Mouse (Mus musculus) forebrain, embryonic 12.5 days (tissue): ENCODE data around the gene Myo18a. TPM values are rescaled to one million over a fixed set of nuclear protein-coding genes. Genes with fewer than 3 reads are reported as not detected.

Experiments used
- ATAC-seq: fragments of 200-750 bp; cut with Nextera tagmentation; 2 replicates; pipeline ENCODE4 v1.8.0; 2017; ENCODE audit warnings: moderate TSS enrichment; ENCODE audit not compliant: low FRiP score
- H3K27ac ChIP-seq: fragments of 300-500 bp; sonication (generic); 2 replicates; pipeline ENCODE4 v1.5.1; 2016; ENCODE audit warnings: mild to moderate bottlenecking
- H3K27me3 ChIP-seq: fragments of 300-500 bp; sonication (generic); 2 replicates; pipeline ENCODE4 v1.6.1; 2016; ENCODE audit warnings: mild to moderate bottlenecking
- H3K36me3 ChIP-seq: fragments of 300-500 bp; sonication (generic); replicated peaks from 2 replicates; pipeline ENCODE4 v1.6.1; 2016; ENCODE audit warnings: mild to moderate bottlenecking
- H3K4me1 ChIP-seq: fragments of 300-500 bp; sonication (generic); 2 replicates; pipeline ENCODE4 v1.6.1; 2016
- H3K4me2 ChIP-seq: fragments of 300-500 bp; sonication (generic); 2 replicates; pipeline ENCODE4 v1.6.1; 2016; ENCODE audit warnings: mild to moderate bottlenecking, moderate library complexity
- H3K4me3 ChIP-seq: fragments of 300-500 bp; sonication (generic); replicated peaks from 2 replicates; pipeline ENCODE4 v1.5.1; 2016; ENCODE audit warnings: mild to moderate bottlenecking
- H3K9ac ChIP-seq: fragments of 300-500 bp; sonication (generic); 2 replicates; pipeline ENCODE4 v1.6.1; 2016; ENCODE audit warnings: mild to moderate bottlenecking
- H3K9me3 ChIP-seq: fragments of 300-500 bp; sonication (generic); 2 replicates; pipeline ENCODE4 v1.6.1; 2016
- WGBS: fragments of 180-500 bp; shearing (Covaris S2); methylation state at CpG from one replicate; pipeline ENCODE4 v1.1.7; 2016; 5-methylcytosine and 5-hydroxymethylcytosine counted together
- polyA plus RNA-seq: library from polyadenylated mRNA; unstranded; fragments of >200 nt; fragmentation: Nextera tagmentation; extraction: Ambion mirVana; gene quantifications from 2 replicates; pipeline ENCODE4 v1.2.1, GENCODE M21; 2016

Myo18a gene
- polyA plus RNA-seq, 1 experiment from 2014 or later = 49.4 TPM

DNA sequence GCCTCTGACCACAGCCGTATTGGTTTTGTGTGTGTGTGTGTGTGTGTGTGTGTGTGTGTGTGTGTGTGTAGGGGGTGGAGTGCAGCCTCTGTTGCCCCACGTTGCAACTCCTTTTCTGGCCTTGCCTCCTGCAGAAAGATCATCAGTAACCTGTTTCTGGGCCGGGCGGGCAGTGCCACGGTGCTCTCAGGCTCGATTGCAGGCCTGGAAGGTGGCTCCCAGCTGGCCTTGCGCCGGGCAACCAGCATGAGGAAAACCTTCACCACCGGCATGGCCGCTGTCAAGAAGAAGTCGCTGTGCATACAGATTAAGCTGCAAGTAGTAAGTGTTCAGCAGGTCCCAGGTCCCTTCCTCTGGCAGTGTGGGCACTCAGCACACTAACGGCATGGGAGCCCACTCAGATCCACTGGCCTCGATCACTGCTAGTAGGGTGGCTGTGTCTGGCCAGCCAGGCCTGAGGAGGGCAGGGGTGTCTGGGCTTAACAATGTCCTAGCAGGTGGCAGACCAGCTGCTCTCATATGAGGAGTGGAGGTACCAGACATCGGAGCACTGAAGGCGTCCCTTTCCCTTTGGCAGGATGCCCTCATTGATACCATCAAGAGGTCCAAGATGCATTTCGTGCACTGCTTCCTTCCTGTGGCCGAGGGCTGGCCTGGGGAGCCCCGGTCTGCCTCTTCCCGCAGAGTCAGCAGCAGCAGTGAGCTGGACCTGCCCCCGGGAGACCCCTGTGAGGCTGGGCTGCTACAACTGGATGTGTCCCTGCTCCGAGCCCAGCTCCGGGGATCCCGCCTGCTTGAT, 66.2 kb downstream of the Myo18a start:
- H3K36me3 ChIP-seq = peaks cover 52% of the 10 kb centered on the region
- peaks cover 30% of the 10 kb centered on the region for H3K27me3 ChIP-seq
- ATAC-seq = no peak
- WGBS = 81% methylated on average over 23 of the region's 23 CpGs
- H3K4me3 ChIP-seq = no peak overlapping the region
- H3K27ac ChIP-seq = peak overlapping the region; percentile 48
- peaks cover 41% of the 10 kb centered on the region for H3K4me1 ChIP-seq
- H3K9me3 ChIP-seq = no peaks in the 10 kb centered on the region
- H3K4me2 ChIP-seq = no peak overlapping the region
- H3K9ac ChIP-seq = no peak overlapping the region

DNA sequence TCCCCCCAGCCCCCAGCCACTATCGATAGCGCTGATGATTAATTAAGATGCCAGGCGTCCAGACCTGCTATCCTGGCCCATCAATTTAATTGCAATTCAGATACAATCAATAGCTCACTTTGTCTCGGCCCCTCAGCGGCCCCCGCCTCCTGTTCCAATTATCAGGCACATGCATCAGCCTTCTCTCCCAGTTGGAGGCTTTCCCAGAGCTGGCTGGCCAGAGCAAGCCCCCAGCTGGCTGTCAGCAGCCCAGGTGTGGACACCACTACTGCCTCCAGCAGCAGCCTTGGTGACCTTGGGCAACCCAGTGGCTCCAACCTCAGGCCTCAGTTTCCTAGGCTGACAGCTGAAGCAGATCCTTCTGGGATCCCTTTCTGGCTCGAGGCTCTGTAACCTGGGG, 67.8 kb downstream of the Myo18a start:
- Histone ChIP-seq H3K4me3 (no peak overlapping the region), H3K4me1 (peaks cover 43% of the 10 kb centered on the region), H3K9ac (0 out of 2 replicates have a peak overlapping the region, but pooled peaks have one; percentile 4), H3K27ac (peak overlapping the region; percentile 43; the same call in 1 of the 2 replicates), H3K36me3 (peaks cover 47% of the 10 kb centered on the region), H3K27me3 (peaks cover 23% of the 10 kb centered on the region; the same call in 1 of the 2 replicates), H3K4me2 (no peak overlapping the region), H3K9me3 (no peaks in the 10 kb centered on the region)
- no peak for ATAC-seq
- WGBS = 33% methylated on average over 7 of the region's 7 CpGs

DNA sequence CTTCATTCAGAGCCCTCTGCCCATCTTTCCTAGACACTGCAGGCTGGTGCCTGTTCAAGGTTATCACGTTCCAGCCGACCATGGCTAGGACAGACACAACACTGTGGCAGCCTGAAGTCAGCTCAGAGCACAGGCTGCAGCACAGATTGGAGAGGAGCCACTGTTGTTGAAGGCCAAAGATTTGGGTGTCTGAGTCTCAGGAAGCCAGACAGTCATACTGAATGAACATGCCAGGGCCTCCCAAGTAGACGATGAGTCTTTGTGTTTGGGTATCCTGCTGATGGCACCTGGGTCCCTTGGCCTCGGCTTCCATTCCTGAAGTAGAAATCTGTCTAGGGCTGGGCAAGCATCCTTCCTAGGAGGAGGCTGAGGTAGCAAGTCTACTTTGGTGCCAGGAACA, 69.5 kb downstream of the Myo18a start:
- peaks cover 16% of the 10 kb centered on the region; the same call in 1 of the 2 replicates for H3K27me3 ChIP-seq
- no peak for ATAC-seq
- H3K9ac ChIP-seq = no peak overlapping the region
- H3K4me2 ChIP-seq = no peak overlapping the region
- H3K9me3 ChIP-seq = no peaks in the 10 kb centered on the region
- 92% methylated on average over 4 of the region's 4 CpGs for WGBS
- H3K4me1 ChIP-seq = peaks cover 36% of the 10 kb centered on the region
- no peak overlapping the region for H3K4me3 ChIP-seq
- no peak overlapping the region for H3K27ac ChIP-seq
- H3K36me3 ChIP-seq = peaks cover 60% of the 10 kb centered on the region

DNA sequence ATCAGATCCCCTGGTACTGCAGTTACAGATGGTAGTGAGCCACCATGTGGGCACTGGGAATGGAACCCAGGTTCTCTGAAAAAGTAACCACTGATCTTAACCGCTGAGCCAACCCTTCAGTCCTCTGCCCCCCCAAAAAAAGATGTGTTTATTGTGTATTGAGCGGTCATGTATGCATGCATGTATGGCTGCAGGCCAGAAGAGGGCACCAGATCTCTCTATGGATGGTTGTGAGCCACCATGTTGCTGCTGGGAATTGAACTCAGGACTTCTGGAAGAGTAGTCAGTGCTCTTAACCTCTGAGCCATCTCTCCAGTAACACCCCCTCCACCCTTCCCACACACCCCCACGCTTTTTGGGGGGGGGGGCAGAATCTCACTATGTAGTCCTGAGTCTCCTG, 72.1 kb downstream of the Myo18a start:
- ATAC-seq = no peak
- Histone ChIP-seq H3K27ac (no peak overlapping the region), H3K4me2 (no peak overlapping the region), H3K4me1 (peaks cover 26% of the 10 kb centered on the region), H3K36me3 (peaks cover 47% of the 10 kb centered on the region), H3K9ac (no peak overlapping the region), H3K4me3 (no peak overlapping the region), H3K27me3 (peaks cover 11% of the 10 kb centered on the region; the same call in 1 of the 2 replicates), H3K9me3 (no peaks in the 10 kb centered on the region)
- WGBS = 83% methylated on average over 3 of the region's 3 CpGs

DNA sequence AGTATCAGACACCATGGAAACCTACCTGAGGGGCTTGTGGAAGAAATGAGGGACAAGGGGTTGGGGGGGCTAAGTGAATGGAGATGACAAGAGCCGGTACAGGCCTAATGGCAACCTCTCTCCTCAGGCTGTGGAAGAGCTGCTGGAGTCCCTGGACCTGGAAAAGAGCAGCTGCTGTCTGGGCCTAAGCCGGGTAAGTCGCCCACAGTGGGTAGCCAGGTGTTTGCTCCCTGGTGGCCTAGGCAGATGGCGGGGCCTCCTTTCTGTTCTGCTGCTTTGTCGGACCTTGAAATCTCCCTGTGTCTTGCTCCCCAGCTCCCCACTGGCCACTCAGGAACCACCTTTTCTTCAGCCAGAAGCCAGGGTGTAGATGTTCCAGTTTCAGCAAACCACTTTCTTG, 73.2 kb downstream of the Myo18a start:
- WGBS = 58% methylated on average over 5 of the region's 5 CpGs
- H3K9ac ChIP-seq = no peak overlapping the region
- H3K27ac ChIP-seq = no peak overlapping the region
- no peak overlapping the region for H3K4me3 ChIP-seq
- no peak overlapping the region for H3K4me2 ChIP-seq
- H3K36me3 ChIP-seq = peaks cover 55% of the 10 kb centered on the region
- peaks cover 19% of the 10 kb centered on the region; the same call in 1 of the 2 replicates for H3K27me3 ChIP-seq
- no peaks in the 10 kb centered on the region for H3K9me3 ChIP-seq
- peaks cover 15% of the 10 kb centered on the region for H3K4me1 ChIP-seq
- no peak for ATAC-seq

DNA sequence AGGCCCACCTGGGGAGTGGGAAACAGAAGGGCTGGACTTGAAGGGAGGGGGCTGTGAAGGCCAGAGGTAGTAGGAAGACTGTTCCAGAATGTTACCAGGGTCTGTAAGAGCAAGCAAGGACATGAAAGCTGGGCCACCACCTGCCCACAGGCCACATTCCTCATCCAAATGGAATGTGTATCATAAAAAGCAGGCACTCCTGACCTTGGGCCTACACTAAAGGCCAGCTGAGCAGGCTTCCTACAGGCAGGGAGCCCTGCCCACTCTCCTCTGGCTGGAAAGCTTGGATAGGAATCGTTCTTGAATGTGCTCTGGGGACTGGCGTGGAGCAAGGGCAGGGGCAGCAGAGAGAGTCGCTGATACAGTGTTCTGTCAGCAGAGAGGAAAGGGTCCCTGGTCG, 73.7 kb downstream of the Myo18a start:
- Histone ChIP-seq H3K27me3 (peaks cover 19% of the 10 kb centered on the region; the same call in 1 of the 2 replicates), H3K36me3 (peaks cover 59% of the 10 kb centered on the region), H3K4me2 (no peak overlapping the region), H3K9me3 (no peaks in the 10 kb centered on the region), H3K27ac (no peak overlapping the region), H3K4me3 (no peak overlapping the region), H3K4me1 (peaks cover 15% of the 10 kb centered on the region), H3K9ac (no peak overlapping the region)
- no peak for ATAC-seq
- 55% methylated on average over 4 of the region's 4 CpGs for WGBS

DNA sequence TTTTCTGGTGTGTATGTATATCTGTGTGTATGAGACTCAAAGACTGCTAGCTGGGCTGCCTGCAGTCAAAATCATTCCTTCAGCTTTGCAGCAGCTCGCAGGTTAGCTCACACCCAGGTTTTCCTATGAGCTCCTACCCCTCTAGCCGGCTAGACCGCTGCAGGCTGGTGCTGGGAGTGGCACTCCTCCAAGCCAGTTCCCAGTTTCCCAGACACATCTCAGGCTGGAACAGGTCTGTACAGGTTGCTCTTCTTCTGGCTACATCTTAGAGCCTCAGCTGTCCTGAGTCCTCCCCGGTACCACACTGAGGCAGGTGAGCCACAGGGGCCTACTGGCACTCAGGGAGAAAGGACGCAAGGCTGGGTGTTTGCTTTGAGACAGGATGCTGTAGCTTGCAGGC, 74.8 kb downstream of the Myo18a start:
- Histone ChIP-seq H3K9ac (no peak overlapping the region; the same call in 1 of the 2 replicates), H3K27ac (0 out of 2 replicates have a peak overlapping the region, but pooled peaks have one; percentile 38), H3K36me3 (peaks cover 61% of the 10 kb centered on the region), H3K4me2 (no peak overlapping the region), H3K4me3 (no peak overlapping the region), H3K4me1 (peaks cover 15% of the 10 kb centered on the region), H3K9me3 (no peaks in the 10 kb centered on the region), H3K27me3 (peaks cover 26% of the 10 kb centered on the region)
- ATAC-seq = no peak
- 81% methylated on average over 5 of the region's 5 CpGs for WGBS

DNA sequence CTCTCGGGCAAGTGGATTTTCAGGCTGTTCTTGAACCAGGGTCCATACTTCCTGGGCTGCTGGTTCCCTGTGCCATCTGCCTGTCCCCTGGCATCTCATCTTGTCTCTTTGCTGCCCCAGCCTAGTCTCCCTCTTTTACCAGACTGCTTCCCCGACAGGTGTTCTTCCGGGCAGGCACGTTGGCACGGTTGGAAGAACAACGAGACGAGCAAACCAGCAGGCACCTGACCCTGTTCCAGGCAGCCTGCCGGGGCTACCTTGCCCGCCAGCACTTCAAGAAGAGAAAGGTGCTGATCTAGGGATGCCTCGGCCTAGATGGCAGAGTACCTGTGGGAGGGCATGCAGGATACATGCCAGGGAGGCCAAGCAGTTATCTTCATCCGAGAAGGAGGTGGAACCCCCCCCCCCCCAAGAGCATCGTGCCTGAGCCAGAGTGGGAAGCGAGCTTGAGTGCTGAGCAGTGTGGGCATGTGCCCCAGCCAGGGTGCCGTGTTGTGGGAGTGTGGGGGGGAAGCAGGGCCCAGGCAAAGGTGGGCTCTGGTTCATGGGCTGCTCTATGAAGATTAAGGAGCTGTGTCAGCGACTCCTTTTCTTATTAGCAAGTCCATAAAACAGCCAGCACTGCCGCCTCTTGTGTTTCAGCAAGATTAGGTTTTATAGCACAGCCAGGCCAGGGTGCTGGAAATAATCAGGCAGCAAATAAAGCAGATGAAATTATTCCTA, 77.6 kb downstream of the Myo18a start:
- peaks cover 24% of the 10 kb centered on the region for H3K27me3 ChIP-seq
- no peaks in the 10 kb centered on the region for H3K9me3 ChIP-seq
- peaks cover 22% of the 10 kb centered on the region for H3K4me1 ChIP-seq
- no peak overlapping the region for H3K4me3 ChIP-seq
- H3K4me2 ChIP-seq = no peak overlapping the region
- H3K27ac ChIP-seq = no peak overlapping the region
- 88% methylated on average over 16 of the region's 16 CpGs for WGBS
- peaks cover 74% of the 10 kb centered on the region for H3K36me3 ChIP-seq
- H3K9ac ChIP-seq = no peak overlapping the region
- no peak for ATAC-seq

DNA sequence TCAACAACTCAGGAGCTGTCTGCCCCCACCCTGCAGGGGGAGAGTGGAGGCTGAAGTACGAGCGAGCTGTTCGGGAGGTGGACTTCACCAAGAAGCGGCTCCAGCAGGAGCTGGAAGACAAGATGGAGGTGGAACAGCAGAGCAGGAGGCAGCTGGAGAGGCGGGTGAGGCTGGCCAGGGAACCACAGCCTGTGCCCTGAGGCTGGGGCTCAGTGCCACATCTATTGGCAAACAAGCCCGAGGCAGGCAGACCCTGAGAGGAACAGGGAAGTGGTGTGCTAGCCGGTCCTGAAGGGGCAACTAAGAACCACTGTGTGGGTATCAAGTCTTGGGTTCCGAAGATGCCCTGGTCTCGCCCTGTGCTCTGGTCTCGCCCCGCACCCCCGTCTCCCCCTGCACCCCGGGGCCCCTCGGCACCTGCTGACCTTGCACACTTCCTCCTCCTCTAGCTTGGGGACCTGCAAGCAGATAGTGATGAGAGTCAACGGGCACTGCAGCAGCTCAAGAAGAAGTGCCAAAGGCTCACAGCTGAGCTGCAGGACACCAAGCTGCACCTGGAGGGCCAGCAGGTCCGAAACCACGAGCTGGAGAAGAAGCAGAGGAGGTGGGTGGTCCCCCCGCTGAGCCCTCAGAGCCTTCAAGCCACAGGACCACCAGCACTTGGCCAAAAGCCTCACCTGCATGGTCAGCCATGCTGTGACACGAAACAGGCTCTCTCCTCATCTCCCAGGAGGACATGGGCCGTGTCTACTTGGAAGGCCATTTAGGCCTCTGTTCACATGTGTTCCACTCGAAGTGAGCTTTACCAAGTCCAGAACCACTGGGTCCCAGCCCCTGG, 80.2 kb downstream of the Myo18a start:
- 91% methylated on average over 21 of the region's 21 CpGs for WGBS
- 0 out of 2 replicates have a peak overlapping the region, but pooled peaks have one; percentile 8 for H3K27ac ChIP-seq
- peaks cover 41% of the 10 kb centered on the region for H3K27me3 ChIP-seq
- no peak overlapping the region for H3K4me3 ChIP-seq
- no peak overlapping the region for H3K4me2 ChIP-seq
- no peak overlapping the region for H3K9ac ChIP-seq
- H3K4me1 ChIP-seq = peaks cover 21% of the 10 kb centered on the region
- H3K36me3 ChIP-seq = peaks cover 74% of the 10 kb centered on the region
- no peak for ATAC-seq
- H3K9me3 ChIP-seq = no peaks in the 10 kb centered on the region

DNA sequence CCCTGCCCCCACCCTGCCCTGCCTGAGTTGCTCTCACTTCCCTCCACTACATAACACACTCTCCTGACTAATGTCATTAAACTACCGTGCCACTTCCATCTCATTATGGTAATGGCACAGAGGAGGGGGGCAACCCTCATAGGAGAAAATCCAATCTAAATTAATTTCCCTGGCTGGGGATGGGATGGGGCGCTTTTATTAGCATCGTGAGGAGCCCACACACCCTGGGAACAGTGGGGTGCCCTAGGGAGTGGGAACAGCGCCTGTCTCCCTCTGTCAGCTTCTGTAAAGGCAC, 80.8 kb downstream of the Myo18a start:
- Histone ChIP-seq H3K4me2 (no peak overlapping the region), H3K4me3 (no peak overlapping the region), H3K4me1 (peaks cover 27% of the 10 kb centered on the region), H3K9ac (no peak overlapping the region), H3K36me3 (peaks cover 74% of the 10 kb centered on the region), H3K27ac (peak overlapping the region; percentile 42; the same call in 1 of the 2 replicates), H3K9me3 (no peaks in the 10 kb centered on the region), H3K27me3 (peaks cover 41% of the 10 kb centered on the region)
- 0 out of 2 replicates have a peak, but pooled peaks have one; percentile 23 for ATAC-seq
- WGBS = 42% methylated on average over 4 of the region's 4 CpGs

DNA sequence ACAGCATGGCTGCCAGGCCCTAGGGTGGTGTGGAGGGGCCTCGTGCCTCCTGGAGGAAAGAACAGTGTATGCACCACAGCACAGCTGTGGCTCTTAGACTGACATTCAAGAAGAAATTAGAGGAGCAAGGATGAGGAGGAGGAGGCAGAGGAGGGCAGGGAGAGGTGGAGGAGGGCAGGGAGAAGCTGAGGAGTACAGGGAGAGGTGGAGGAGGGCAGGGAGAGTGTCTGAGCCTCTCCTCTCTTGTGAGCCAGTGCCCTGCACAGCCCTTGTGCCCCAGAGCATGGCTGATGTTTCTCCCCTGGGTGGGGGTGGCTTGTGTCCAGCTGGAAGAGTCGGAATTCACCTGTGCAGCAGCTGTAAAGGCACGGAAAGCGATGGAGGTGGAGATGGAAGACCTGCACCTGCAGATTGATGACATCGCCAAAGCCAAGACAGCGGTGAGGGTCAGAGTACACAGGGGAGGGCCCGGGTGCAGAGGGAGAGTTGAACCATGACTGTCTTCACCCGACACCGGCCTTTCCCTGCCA, 84.6 kb downstream of the Myo18a start:
- ATAC-seq = 0 out of 2 replicates have a peak, but pooled peaks have one; percentile 4
- Histone ChIP-seq H3K27me3 (peaks cover 34% of the 10 kb centered on the region), H3K4me1 (peaks cover 61% of the 10 kb centered on the region), H3K36me3 (peaks cover 60% of the 10 kb centered on the region), H3K9me3 (no peaks in the 10 kb centered on the region), H3K27ac (peak overlapping the region; percentile 76), H3K9ac (0 out of 2 replicates have a peak overlapping the region, but pooled peaks have one; percentile 25), H3K4me2 (no peak overlapping the region; the same call in 1 of the 2 replicates), H3K4me3 (no peak overlapping the region)
- WGBS = 39% methylated on average over 9 of the region's 9 CpGs
